Mouse (Mus musculus) adrenal gland, postnatal 25 days (tissue): ENCODE measurements around the gene Dnajb4. TPM values are rescaled to one million over a fixed set of nuclear protein-coding genes. Genes with fewer than 3 reads are reported as not detected.

ENCODE experiments used
- DNase-seq: peaks from one replicate; pipeline ENCODE4 v3.0.0; 2021; ENCODE audit warnings: mixed read lengths
- long read RNA-seq: library from polyadenylated mRNA; stranded (forward); transcript quantifications from one replicate; pipeline ENCODE4 v2.0.0, GENCODE M21; 2021
- total RNA-seq: library from RNA; stranded (reverse); gene quantifications from 2 replicates; pipeline ENCODE4 v1.2.3, GENCODE M21; 2021

The Dnajb4 gene
- total RNA-seq: 35.4 and 36.6 TPM in 2 replicates
- long read RNA-seq, full-length matches to known transcripts: 27 of 32 reads
- long read RNA-seq, partial matches to known transcripts: 1 of 32 reads
- long read RNA-seq, other reads (novel, unspliced or antisense): 4 of 32 reads

- DNase-seq: peak; percentile 100
Observed at GRCm38 (mm10) chr3:152209967-152210634, at the start of gene Dnajb4, which contains the start of gene Fubp1. Dnajb4 (minus strand) TSS chr3:152210302. Fubp1 (plus strand) TSS chr3:152210422.

GRCm38 (mm10) chr3:152259409-152259808 lies 49.3 kb upstream of the Dnajb4 start:
- peak; percentile 73 for DNase-seq

- DNase-seq: no peak
Observed at GRCm38 (mm10) chr3:152257528-152257927, 47.4 kb upstream of the Dnajb4 start.

GRCm38 (mm10) chr3:152250487-152250886 lies 40.4 kb upstream of the Dnajb4 start:
- DNase-seq: no peak

GRCm38 (mm10) chr3:152247708-152248107 lies 37.6 kb upstream of the Dnajb4 start:
- no peak for DNase-seq

GRCm38 (mm10) chr3:152245273-152245910 lies 35.3 kb upstream of the Dnajb4 start:
- DNase-seq: no peak

GRCm38 (mm10) chr3:152243304-152243703 lies 33.2 kb upstream of the Dnajb4 start:
- DNase-seq: no peak

GRCm38 (mm10) chr3:152241098-152241497 lies 31.0 kb upstream of the Dnajb4 start:
- no peak for DNase-seq

- no peak for DNase-seq
Observed at GRCm38 (mm10) chr3:152239592-152239991, 29.5 kb upstream of the Dnajb4 start.

GRCm38 (mm10) chr3:152238836-152239235 lies 28.7 kb upstream of the Dnajb4 start:
- no peak for DNase-seq

- no peak for DNase-seq
Observed at GRCm38 (mm10) chr3:152235805-152236204, 25.7 kb upstream of the Dnajb4 start.

- DNase-seq: no peak
Observed at GRCm38 (mm10) chr3:152235238-152235637, 25.1 kb upstream of the Dnajb4 start.

- no peak for DNase-seq
Observed at GRCm38 (mm10) chr3:152231333-152232100, 21.4 kb upstream of the Dnajb4 start.

GRCm38 (mm10) chr3:152229271-152229670 lies 19.2 kb upstream of the Dnajb4 start:
- no peak for DNase-seq

- DNase-seq: no peak
Observed at GRCm38 (mm10) chr3:152228843-152229242, 18.7 kb upstream of the Dnajb4 start.

GRCm38 (mm10) chr3:152225906-152226305 lies 15.8 kb upstream of the Dnajb4 start:
- DNase-seq: no peak

GRCm38 (mm10) chr3:152224918-152225317 lies 14.8 kb upstream of the Dnajb4 start:
- DNase-seq: no peak

- DNase-seq: no peak
Observed at GRCm38 (mm10) chr3:152213416-152213815, 3.3 kb upstream of the Dnajb4 start.

- DNase-seq: no peak
Observed at GRCm38 (mm10) chr3:152211731-152212279, 1.7 kb upstream of the Dnajb4 start.

- peak; percentile 68 for DNase-seq
Observed at GRCm38 (mm10) chr3:152210728-152211391, 758 bp upstream of the Dnajb4 start.

GRCm38 (mm10) chr3:152209177-152209966 lies 730 bp downstream of the Dnajb4 start:
- no peak for DNase-seq
